Mouse (Mus musculus) midbrain, embryonic 10.5 days (tissue): ENCODE data around the gene Gm20379. TPM values are rescaled to one million over a fixed set of nuclear protein-coding genes. Genes with fewer than 3 reads are reported as not detected.

ENCODE experiments used
- DNase-seq: peaks from one replicate; pipeline ENCODE4 v3.0.0-alpha.2; 2017; ENCODE audit warnings: low spot score
- H3K27ac ChIP-seq: fragments of 300-500 bp; sonication (generic); replicated peaks from 2 replicates; pipeline ENCODE4 v1.5.1; 2016; ENCODE audit warnings: mild to moderate bottlenecking
- H3K27me3 ChIP-seq: fragments of 300-500 bp; sonication (generic); 2 replicates; pipeline ENCODE4 v1.6.1; 2016; ENCODE audit warnings: low read depth, mild to moderate bottlenecking; ENCODE audit not compliant: poor library complexity, severe bottlenecking
- H3K36me3 ChIP-seq: fragments of 300-500 bp; sonication (generic); 2 replicates; pipeline ENCODE4 v1.6.1; 2016; ENCODE audit warnings: mild to moderate bottlenecking, moderate library complexity
- H3K4me1 ChIP-seq: fragments of 300-500 bp; sonication (generic); 2 replicates; pipeline ENCODE4 v1.6.1; 2016
- H3K4me3 ChIP-seq: fragments of 300-500 bp; sonication (generic); 2 replicates; pipeline ENCODE4 v1.5.1; 2016; ENCODE audit warnings: mild to moderate bottlenecking, moderate library complexity
- H3K9me3 ChIP-seq: fragments of 300-500 bp; sonication (generic); replicated peaks from 2 replicates; pipeline ENCODE4 v1.6.1; 2016; ENCODE audit warnings: mild to moderate bottlenecking
- WGBS: fragments of 180-500 bp; shearing (Covaris S2); methylation state at CpG from one replicate; pipeline ENCODE4 v1.1.7; 2016; 5-methylcytosine and 5-hydroxymethylcytosine counted together
- polyA plus RNA-seq: library from polyadenylated mRNA; unstranded; fragments of >200 nt; fragmentation: Nextera tagmentation; extraction: Ambion mirVana; gene quantifications from 2 replicates; pipeline ENCODE4 v1.2.1, GENCODE M21; 2016

Gm20379 gene
- 0.84 and 0.89 TPM in 2 replicates for polyA plus RNA-seq

DNA sequence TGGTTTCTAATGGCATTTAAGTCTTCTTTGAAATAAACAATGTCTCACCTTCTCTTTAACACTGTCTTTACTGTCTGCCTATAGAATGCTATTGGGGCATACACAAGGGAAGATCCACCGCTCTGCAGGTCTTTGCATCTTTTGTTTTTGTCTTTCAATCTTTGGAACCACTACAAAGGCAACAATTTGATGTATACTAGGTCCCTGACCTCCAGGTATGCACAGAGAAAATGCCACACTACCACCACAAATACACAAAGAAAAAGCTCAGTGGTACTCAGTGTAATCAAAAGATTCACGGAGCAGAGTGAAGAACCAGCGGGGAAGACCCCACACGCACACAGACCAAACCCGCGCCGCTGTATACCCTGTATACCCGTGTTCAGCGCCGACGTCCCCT lies at the start of gene Gm20379:
TSS of gene Gm20379 (plus strand) at position 301 of the 400 bp plus-strand sequence.
- no peaks in the 10 kb centered on the region for H3K4me1 ChIP-seq
- no peaks in the 10 kb centered on the region for H3K9me3 ChIP-seq
- H3K36me3 ChIP-seq = peaks cover 54% of the 10 kb centered on the region
- no peak within 1 kb of the TSS for H3K27ac ChIP-seq
- no peak for DNase-seq
- H3K27me3 ChIP-seq = no peaks in the 10 kb centered on the region
- H3K4me3 ChIP-seq = no peak within 1 kb of the TSS
- WGBS = 96% methylated on average over 11 of the region's 11 CpGs

DNA sequence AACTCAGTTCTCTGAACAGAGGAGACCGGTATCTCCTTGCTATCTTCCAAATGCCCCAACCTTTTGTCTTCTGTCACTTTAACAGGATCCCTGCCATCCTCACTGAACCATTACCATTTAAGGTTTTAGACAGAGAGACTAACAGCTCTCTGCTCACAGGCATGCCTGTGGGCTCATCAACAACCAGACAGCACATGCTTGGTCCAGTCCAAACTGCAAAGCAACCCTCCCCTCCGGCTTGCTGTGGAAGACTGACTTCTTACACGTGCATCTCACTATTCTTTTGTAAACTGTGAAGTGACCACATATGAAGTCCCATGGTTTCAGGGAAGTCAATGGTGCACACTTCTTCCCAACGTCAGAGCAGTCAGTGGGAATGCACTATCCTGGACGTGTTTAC lies 44.5 kb upstream of the Gm20379 start:
- WGBS = 88% methylated on average over 5 of the region's 5 CpGs
- H3K4me1 ChIP-seq = no peaks in the 10 kb centered on the region
- H3K27ac ChIP-seq = no peak overlapping the region
- no peak for DNase-seq
- H3K27me3 ChIP-seq = no peaks in the 10 kb centered on the region
- peaks cover 37% of the 10 kb centered on the region for H3K36me3 ChIP-seq
- H3K4me3 ChIP-seq = no peak overlapping the region
- H3K9me3 ChIP-seq = no peaks in the 10 kb centered on the region

DNA sequence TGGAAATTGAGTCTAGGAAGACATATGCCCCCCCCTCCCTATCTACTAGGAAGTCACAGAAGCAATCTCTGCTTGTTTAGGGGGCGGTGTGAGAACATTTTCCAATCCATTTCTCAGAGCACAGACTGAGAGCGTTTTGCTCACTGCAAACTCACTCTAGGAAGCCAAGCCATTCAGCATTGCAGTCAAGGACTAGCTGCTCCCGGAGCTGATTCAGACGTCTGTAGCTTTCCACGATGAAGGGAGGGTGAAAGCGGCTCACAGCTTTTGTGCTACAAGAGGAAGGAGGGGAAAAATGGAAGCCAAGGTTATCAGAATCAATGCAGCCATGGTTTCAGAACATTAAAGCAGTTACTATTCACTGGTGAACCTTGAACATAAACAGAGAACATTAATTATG lies 42.2 kb upstream of the Gm20379 start:
- no peak for DNase-seq
- Histone ChIP-seq H3K27ac (no peak overlapping the region), H3K9me3 (no peaks in the 10 kb centered on the region), H3K36me3 (peaks cover 38% of the 10 kb centered on the region), H3K27me3 (no peaks in the 10 kb centered on the region), H3K4me1 (no peaks in the 10 kb centered on the region), H3K4me3 (no peak overlapping the region)
- 92% methylated on average over 6 of the region's 6 CpGs for WGBS

DNA sequence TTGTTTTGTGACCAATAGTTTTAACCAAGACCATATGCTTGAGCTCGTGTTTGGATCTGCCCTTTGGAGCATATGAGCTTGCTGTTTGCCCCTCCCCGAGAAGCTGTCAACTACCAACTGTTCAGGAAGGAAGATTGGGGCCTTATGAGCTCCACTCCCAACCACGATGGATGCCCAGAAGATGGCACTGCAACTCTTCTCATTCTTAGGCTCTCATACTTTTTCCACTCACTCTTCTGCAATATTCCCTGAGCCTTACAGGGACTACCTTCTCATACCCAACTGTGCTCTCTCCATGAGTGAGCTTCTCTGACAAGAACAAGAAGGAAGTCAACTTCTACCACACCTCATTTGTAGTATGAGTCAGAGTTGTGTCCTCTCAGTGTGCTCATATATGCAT lies 38.7 kb upstream of the Gm20379 start:
- H3K4me1 ChIP-seq = no peaks in the 10 kb centered on the region
- peaks cover 27% of the 10 kb centered on the region for H3K36me3 ChIP-seq
- H3K27ac ChIP-seq = no peak overlapping the region
- no peaks in the 10 kb centered on the region for H3K9me3 ChIP-seq
- no peak overlapping the region for H3K4me3 ChIP-seq
- no peak for DNase-seq
- 91% methylated on average over 3 of the region's 3 CpGs for WGBS
- H3K27me3 ChIP-seq = no peaks in the 10 kb centered on the region

DNA sequence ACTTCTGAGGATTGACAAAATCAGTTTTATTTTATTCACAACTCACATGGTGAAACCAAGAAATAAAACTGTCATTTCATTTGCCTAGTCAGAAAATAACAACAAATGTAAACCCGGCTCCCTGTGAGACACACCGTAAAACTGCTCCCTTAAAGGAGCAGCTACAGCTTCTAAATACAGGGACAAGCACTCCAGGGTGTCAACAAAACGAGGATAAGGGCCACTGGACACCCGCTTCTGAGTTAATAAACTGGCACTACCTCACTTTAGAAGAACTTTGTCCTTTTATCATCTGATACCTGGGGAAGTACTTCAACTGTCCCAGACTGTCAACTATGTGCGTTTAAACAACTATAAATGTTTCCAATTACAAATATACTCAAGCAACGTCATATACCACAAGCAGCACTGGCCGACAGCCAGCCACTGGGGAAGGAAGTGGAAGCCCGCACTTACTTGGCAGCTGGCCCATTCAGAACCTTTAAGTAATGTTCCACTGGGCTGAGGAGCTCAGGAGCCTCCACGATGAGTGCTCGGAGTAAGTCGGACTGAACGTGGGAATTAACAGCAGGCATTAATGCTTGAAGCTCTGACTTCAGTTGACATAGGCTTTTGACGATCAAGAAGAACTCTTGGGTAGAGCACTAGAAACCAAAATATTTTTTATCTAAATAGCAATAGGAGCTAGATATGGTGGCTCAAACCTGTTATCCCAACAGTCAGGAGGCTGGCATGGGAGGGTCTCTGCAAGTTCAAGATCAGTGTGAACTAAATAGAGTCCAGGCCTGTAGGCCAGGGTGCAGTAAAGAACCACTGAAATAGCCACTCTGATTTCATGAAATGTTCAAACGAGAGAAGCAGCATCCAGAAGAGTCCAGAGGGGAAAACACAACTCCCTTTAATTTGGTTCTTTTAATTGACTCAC lies 31.2 kb upstream of the Gm20379 start:
- peaks cover 32% of the 10 kb centered on the region for H3K36me3 ChIP-seq
- H3K4me3 ChIP-seq = no peak overlapping the region
- DNase-seq = no peak
- H3K9me3 ChIP-seq = no peaks in the 10 kb centered on the region
- no peak overlapping the region for H3K27ac ChIP-seq
- H3K4me1 ChIP-seq = no peaks in the 10 kb centered on the region
- 94% methylated on average over 14 of the region's 14 CpGs for WGBS
- no peaks in the 10 kb centered on the region for H3K27me3 ChIP-seq

DNA sequence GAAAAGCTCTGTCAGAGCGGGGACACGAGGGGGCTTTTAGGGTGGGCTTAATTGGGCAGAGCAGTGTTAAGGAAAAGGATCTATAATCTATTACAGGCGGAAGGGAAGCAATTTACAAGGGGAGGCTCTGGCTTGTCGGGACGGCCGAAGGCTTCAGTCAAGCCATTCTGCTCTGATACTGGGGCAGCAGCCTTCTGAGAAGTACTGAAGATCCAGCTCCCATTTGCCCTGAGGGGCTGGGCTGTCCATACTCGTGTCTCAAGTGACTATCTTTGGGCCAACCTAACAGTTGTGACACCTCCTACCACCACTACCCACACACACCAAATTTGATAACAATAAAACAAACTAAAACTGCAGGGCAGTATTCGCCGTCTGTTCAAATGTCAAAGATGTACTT lies 30.5 kb upstream of the Gm20379 start:
- no peaks in the 10 kb centered on the region for H3K9me3 ChIP-seq
- DNase-seq = no peak
- no peak overlapping the region for H3K27ac ChIP-seq
- H3K4me3 ChIP-seq = no peak overlapping the region
- WGBS = 92% methylated on average over 9 of the region's 9 CpGs
- no peaks in the 10 kb centered on the region for H3K4me1 ChIP-seq
- peaks cover 32% of the 10 kb centered on the region for H3K36me3 ChIP-seq
- H3K27me3 ChIP-seq = no peaks in the 10 kb centered on the region

DNA sequence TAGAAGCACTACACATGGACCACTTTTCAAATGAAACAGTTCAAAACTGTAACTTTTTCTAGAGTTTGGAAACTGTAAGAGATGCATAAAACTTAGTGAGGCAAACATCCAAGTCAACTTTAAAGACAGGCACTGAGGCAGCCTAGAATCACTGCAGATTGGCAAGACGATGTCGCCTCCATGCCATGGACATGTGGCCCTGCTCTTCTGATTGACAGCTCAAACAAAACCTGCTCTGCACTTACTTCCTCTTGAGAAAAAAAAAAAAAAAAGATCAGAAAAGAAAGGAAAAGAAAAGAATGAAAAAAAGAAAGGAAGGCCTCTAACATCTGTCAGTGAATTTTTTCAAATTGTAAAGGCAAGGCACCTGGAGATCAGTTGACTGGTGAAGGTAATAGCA lies 28.8 kb upstream of the Gm20379 start:
- no peak overlapping the region for H3K27ac ChIP-seq
- no peak overlapping the region for H3K4me3 ChIP-seq
- peaks cover 38% of the 10 kb centered on the region for H3K36me3 ChIP-seq
- DNase-seq = no peak
- WGBS = 87% methylated on average over 2 of the region's 2 CpGs
- no peaks in the 10 kb centered on the region for H3K9me3 ChIP-seq
- no peaks in the 10 kb centered on the region for H3K4me1 ChIP-seq
- no peaks in the 10 kb centered on the region for H3K27me3 ChIP-seq

DNA sequence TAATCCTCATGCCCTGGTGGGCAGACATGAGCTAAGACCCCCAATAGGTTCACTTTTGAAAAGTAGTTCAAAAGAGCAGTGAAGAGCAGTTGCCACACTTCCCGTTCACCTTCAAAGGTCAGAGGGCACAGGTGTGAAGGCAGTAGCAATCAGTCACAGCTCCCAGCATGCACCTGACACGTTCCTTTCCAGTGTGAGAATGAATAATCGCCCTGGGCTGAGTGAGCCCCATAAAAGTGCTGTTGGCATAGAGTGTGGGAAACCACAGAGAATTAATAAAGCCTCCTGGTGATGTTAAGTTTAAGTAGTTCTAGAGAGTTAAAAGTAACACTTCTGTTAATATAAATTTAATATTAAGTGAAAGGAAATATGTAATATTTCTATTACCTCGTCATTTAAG lies 14.2 kb upstream of the Gm20379 start:
- no peak for DNase-seq
- WGBS = 91% methylated on average over 4 of the region's 4 CpGs
- Histone ChIP-seq H3K27me3 (no peaks in the 10 kb centered on the region), H3K27ac (no peak overlapping the region), H3K9me3 (no peaks in the 10 kb centered on the region), H3K36me3 (peaks cover 43% of the 10 kb centered on the region), H3K4me1 (no peaks in the 10 kb centered on the region), H3K4me3 (no peak overlapping the region)

DNA sequence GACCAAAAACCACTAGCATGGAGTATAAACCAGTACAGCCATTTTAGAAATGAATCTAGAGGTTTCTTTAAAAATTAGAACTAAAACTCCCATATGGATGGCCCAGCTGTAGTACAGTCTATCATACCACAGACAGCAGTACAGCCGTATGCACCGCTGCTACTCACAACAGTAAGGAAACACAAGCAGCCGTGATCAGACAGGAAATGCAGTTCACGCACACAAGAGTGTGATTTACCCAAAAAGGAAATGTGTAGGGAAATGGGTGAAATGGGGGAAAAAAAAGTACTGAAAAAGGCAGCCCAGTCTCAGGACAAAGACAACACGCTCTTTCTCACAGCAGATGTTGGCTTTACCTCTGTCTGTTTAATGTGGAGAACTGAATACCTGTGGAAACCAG lies 11.9 kb upstream of the Gm20379 start:
- Histone ChIP-seq H3K27me3 (no peaks in the 10 kb centered on the region), H3K9me3 (no peaks in the 10 kb centered on the region), H3K36me3 (peaks cover 57% of the 10 kb centered on the region), H3K4me1 (no peaks in the 10 kb centered on the region), H3K4me3 (no peak overlapping the region), H3K27ac (no peak overlapping the region)
- no peak for DNase-seq
- 92% methylated on average over 5 of the region's 5 CpGs for WGBS

DNA sequence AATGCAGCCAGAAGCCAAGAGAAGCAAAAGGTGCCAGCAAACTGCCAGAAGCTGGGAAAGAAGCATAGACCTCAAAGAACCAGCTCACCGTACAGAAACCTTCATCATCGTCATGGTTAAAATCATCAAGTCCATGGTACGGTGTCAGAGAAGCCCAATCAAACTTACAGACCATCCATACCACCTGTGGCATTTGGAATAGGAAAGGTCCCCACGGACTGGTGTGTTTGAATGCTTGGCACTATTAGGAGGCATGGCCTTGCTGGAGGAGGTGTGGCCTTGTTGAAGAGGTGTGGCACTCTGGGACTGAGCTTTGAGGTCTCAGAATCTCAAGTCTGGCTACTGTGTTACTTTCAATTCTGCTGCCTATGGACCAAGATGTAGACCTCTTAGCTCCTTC lies 9.3 kb upstream of the Gm20379 start:
- WGBS = 94% methylated on average over 4 of the region's 4 CpGs
- Histone ChIP-seq H3K27ac (no peak overlapping the region), H3K27me3 (no peaks in the 10 kb centered on the region), H3K4me1 (no peaks in the 10 kb centered on the region), H3K36me3 (peaks cover 52% of the 10 kb centered on the region), H3K4me3 (no peak overlapping the region), H3K9me3 (no peaks in the 10 kb centered on the region)
- DNase-seq = no peak

DNA sequence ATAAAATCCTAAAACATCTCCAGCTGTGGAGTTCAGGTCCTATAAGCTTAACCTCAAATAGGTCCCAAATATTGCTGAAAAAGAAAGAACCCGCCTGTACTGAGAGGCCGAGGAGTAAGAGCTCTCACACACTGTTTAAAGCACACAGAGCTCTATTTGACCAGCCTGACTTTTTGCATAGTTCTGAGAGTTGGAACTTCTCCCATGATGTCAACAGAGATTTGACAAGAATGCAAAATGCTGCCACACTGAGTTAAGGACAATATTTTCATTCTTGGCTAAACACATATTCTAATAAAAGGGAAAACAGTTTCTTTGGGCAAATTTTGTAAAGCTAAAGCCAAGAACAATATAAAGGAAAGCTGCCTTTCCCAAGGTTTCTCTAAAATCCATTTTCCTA lies 8.8 kb upstream of the Gm20379 start:
- Histone ChIP-seq H3K4me1 (no peaks in the 10 kb centered on the region), H3K27me3 (no peaks in the 10 kb centered on the region), H3K4me3 (no peak overlapping the region), H3K36me3 (peaks cover 52% of the 10 kb centered on the region), H3K9me3 (no peaks in the 10 kb centered on the region), H3K27ac (no peak overlapping the region)
- 92% methylated on average over 2 of the region's 2 CpGs for WGBS
- no peak for DNase-seq

DNA sequence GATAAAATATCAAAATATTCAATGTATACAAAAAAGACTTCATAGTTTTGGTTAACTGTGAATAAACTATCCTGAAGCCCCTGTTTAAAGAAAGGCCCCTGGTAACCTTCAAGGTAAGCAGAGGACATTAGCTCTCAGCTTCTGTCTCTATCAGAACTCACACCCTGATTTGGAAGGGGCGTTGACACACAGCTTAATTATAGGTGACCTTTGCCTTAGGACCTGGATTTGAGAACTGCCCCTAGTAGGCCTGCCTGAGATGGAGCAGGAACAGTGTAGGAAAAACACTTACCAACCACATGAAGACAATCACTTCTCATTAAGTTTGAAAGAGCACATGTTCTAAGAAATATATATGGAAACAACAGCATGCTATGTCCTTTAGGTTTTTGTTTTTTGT lies 6.3 kb upstream of the Gm20379 start:
- H3K27ac ChIP-seq = no peak overlapping the region
- H3K4me3 ChIP-seq = no peak overlapping the region
- WGBS = 82% methylated on average over 1 of the region's 1 CpGs
- H3K36me3 ChIP-seq = peaks cover 48% of the 10 kb centered on the region
- no peaks in the 10 kb centered on the region for H3K27me3 ChIP-seq
- no peak for DNase-seq
- no peaks in the 10 kb centered on the region for H3K9me3 ChIP-seq
- no peaks in the 10 kb centered on the region for H3K4me1 ChIP-seq

DNA sequence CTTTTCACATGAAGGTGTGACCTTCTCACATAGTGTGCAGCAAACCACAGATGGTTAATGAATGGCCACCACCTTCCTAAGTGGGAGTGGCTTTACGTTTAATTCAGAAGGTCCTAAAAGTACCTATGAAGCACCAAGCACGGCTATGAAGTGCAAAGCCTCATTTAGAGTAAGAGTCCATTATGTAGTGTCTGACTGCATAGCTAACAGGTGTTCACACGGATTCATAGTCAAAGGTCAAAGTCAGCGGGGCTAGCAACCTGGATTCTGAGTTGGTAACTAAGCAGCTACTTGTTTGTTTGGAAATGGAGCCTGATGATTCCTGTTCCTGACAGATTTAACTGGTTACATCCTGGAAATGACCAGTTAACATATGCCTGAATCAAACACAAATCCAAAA lies 4.0 kb upstream of the Gm20379 start:
- no peak for DNase-seq
- 91% methylated on average over 4 of the region's 4 CpGs for WGBS
- H3K4me3 ChIP-seq = no peak overlapping the region
- H3K4me1 ChIP-seq = no peaks in the 10 kb centered on the region
- peaks cover 58% of the 10 kb centered on the region for H3K36me3 ChIP-seq
- H3K27me3 ChIP-seq = no peaks in the 10 kb centered on the region
- no peaks in the 10 kb centered on the region for H3K9me3 ChIP-seq
- no peak overlapping the region for H3K27ac ChIP-seq
